Mouse (Mus musculus) E14TG2a.4 (cell line): Measurements from ENCODE around the gene Gm10330.
"Not testable (repeated sequence)": the region's sequence is repeated elsewhere in the genome, so short reads cannot be mapped to it uniquely, and the experiment has no call there.

Source experiments
- H3K27me3 ChIP-seq: 2 replicates; pipeline ENCODE4 v1.6.1; 2014; ENCODE audit warnings: low read length, control low read depth; ENCODE audit not compliant: insufficient read depth
- H3K36me3 ChIP-seq: 2 replicates; pipeline ENCODE4 v1.6.1; 2014; ENCODE audit warnings: low read length, control low read depth; ENCODE audit not compliant: insufficient read depth
- H3K4me1 ChIP-seq: replicated peaks from 2 replicates; pipeline ENCODE4 v1.6.1; 2014; ENCODE audit warnings: low read depth, low read length, control low read depth
- H3K4me3 ChIP-seq: replicated peaks from 2 replicates; pipeline ENCODE4 v1.5.1; 2014; ENCODE audit warnings: mild to moderate bottlenecking, low read length
- H3K9me3 ChIP-seq: 2 replicates; pipeline ENCODE4 v1.6.1; 2014; ENCODE audit warnings: low read length, control low read depth

The Gm10330 gene

DNA sequence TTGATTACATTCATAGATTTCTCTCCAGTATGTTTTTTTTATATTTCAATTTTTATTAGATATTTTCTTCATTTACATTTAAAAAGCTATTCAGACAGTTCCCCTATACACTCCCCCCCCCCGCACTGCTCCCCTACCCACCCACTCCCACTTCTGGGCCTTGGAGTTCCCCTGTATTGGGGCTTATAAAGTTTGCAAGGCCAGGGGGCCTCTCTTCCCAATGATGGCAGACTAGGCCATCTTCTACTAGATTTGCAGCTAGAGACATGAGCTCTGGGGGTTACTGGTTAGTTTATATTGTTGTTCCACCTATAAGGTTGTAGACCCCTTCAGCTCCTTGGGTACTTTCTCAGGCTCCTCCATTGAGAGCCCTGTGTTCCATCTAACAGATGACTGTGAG lies at the start of gene Gm10330:
Gene Gm10330, minus strand, starts transcription at position 101 of the 400 bp plus-strand sequence.
- not testable (repeated sequence) for H3K27me3 ChIP-seq, H3K9me3 ChIP-seq, H3K4me1 ChIP-seq, H3K4me3 ChIP-seq, H3K36me3 ChIP-seq

DNA sequence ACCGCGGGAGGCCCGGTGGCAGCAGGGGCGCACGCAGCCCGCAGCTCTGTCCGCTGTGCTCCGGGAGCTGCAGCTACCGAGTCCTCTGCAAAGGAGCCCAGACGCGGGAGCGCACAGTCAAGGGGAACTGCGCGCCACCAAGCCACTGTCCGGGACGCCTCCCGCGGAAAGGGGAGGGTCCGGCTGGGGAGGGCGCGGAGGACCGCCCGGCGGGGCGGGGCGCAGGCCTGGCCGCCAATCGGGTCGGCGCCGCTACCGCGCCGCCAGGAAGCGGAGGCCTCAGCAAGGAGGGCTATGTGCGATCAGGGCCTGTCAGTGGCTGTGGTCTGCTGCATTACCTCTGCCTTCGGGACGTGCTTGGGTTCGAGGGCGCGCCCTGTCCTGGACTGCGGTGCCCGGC lies 20.7 kb upstream of the Gm10330 start:
- not testable (repeated sequence) for H3K36me3 ChIP-seq, H3K4me1 ChIP-seq, H3K9me3 ChIP-seq, H3K27me3 ChIP-seq
- peak overlapping the region; percentile 75 for H3K4me3 ChIP-seq

DNA sequence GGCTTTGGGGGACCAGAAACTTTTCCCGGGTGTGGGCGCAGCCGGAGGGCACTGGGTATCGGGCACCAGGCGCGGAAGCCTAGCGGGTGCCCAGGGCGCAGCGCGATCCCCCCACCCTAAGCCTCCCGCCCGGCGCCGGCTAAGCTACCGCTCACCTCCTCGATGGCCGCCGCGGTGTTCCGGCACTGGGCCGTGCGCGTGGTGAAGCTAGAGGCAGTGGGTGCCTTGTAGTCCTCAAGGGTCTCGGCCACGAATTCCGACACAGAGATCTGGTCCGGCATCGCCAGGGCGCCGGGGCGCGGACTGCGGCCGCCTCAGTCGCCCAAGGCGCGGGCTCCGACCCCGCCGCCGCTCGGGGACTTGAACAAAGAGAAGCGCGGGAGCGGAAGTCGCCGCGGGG lies 20.3 kb upstream of the Gm10330 start:
- not testable (repeated sequence) for H3K36me3 ChIP-seq, H3K4me1 ChIP-seq, H3K27me3 ChIP-seq, H3K9me3 ChIP-seq
- peak overlapping the region; percentile 75 for H3K4me3 ChIP-seq
